Mouse (Mus musculus): ENCODE results near the gene Gm26558. TPM values are rescaled to one million over a fixed set of nuclear protein-coding genes. Genes with fewer than 3 reads are reported as not detected.

Gm26558 gene
- total and polyA plus RNA-seq, 2 experiments from 2014 or later = 1.7 to 8.2 TPM

GRCm38 (mm10) chr2:70701571-70701970 lies 39.7 kb upstream of the Gm26558 start:
- ATAC-seq (ENCODE audit: insufficient read depth, low read depth) = no peak; the same call in 1 of the 2 replicates
- TF ChIP-seq CTCF (IDR thresholded peaks at IDR 0.05; ENCODE audit: low read depth) (no peak), EP300 (IDR thresholded peaks at IDR 0.05; ENCODE audit: low read depth) (no peak)
- no peak for DNase-seq (ENCODE audit: low spot score)
- 48% methylated on average over 9 of the region's 9 CpGs for WGBS
- Histone ChIP-seq H3K4me1 (ENCODE audit: control insufficient read depth, insufficient read depth) (0 out of 2 replicates have a peak, but pooled peaks cover 4% of the 10 kb centered on the region), H3K9ac (replicated peaks; ENCODE audit: low read depth, low read length) (no peak overlapping the region), H3K4me3 (ENCODE audit: low read depth, low read length) (no peak overlapping the region), H3K36me3 (replicated peaks; ENCODE audit: control insufficient read depth, insufficient read depth, low read length) (no peaks in the 10 kb centered on the region; the same call in 1 of the 2 replicates), H3K4me2 (ENCODE audit: low read depth, low read length) (no peak overlapping the region), H3K27ac (ENCODE audit: low read depth) (no peak overlapping the region), H3K9me3 (replicated peaks; ENCODE audit: control insufficient read depth, low read length) (no peaks in the 10 kb centered on the region), H3K27me3 (ENCODE audit: control insufficient read depth, insufficient read depth, low read length) (no peaks in the 10 kb centered on the region)

- no peaks in the 10 kb centered on the region for H3K9me3 ChIP-seq (replicated peaks; ENCODE audit: control insufficient read depth, low read length)
- no peak overlapping the region for H3K4me3 ChIP-seq (ENCODE audit: low read depth, low read length)
- no peak overlapping the region for H3K27ac ChIP-seq (ENCODE audit: low read depth)
- no peak for ATAC-seq (ENCODE audit: insufficient read depth, low read depth)
- no peak overlapping the region for H3K4me2 ChIP-seq (ENCODE audit: low read depth, low read length)
- 0 out of 2 replicates have a peak, but pooled peaks cover 4% of the 10 kb centered on the region for H3K4me1 ChIP-seq (ENCODE audit: control insufficient read depth, insufficient read depth)
- DNase-seq (ENCODE audit: low spot score) = no peak
- TF ChIP-seq CTCF (IDR thresholded peaks at IDR 0.05; ENCODE audit: low read depth) (no peak), EP300 (IDR thresholded peaks at IDR 0.05; ENCODE audit: low read depth) (no peak)
- H3K36me3 ChIP-seq (replicated peaks; ENCODE audit: control insufficient read depth, insufficient read depth, low read length) = no peaks in the 10 kb centered on the region; the same call in 1 of the 2 replicates
- WGBS = 87% methylated on average over 3 of the region's 3 CpGs
- no peak overlapping the region for H3K9ac ChIP-seq (replicated peaks; ENCODE audit: low read depth, low read length)
- H3K27me3 ChIP-seq (ENCODE audit: control insufficient read depth, insufficient read depth, low read length) = no peaks in the 10 kb centered on the region
Measured at GRCm38 (mm10) chr2:70700851-70701250, 38.9 kb upstream of the Gm26558 start.

- H3K4me2 ChIP-seq (ENCODE audit: low read depth, low read length) = no peak overlapping the region
- no peak overlapping the region for H3K9ac ChIP-seq (replicated peaks; ENCODE audit: low read depth, low read length)
- DNase-seq (ENCODE audit: low spot score) (no peak), ATAC-seq (ENCODE audit: insufficient read depth, low read depth) (no peak)
- WGBS = 90% methylated on average over 10 of the region's 10 CpGs
- no peaks in the 10 kb centered on the region for H3K4me1 ChIP-seq (ENCODE audit: control insufficient read depth, insufficient read depth)
- peaks cover 21% of the 10 kb centered on the region for H3K36me3 ChIP-seq (replicated peaks; ENCODE audit: control insufficient read depth, insufficient read depth, low read length)
- no peaks in the 10 kb centered on the region for H3K9me3 ChIP-seq (replicated peaks; ENCODE audit: control insufficient read depth, low read length)
- no peak overlapping the region for H3K4me3 ChIP-seq (ENCODE audit: low read depth, low read length)
- no peak for TF ChIP-seq CTCF (IDR thresholded peaks at IDR 0.05; ENCODE audit: low read depth)
- TF ChIP-seq EP300 (IDR thresholded peaks at IDR 0.05; ENCODE audit: low read depth) = no peak
- H3K27ac ChIP-seq (ENCODE audit: low read depth) = no peak overlapping the region
- H3K27me3 ChIP-seq (ENCODE audit: control insufficient read depth, insufficient read depth, low read length) = no peaks in the 10 kb centered on the region
Measured at GRCm38 (mm10) chr2:70695712-70696111, 33.8 kb upstream of the Gm26558 start.

GRCm38 (mm10) chr2:70690195-70690594 lies 28.3 kb upstream of the Gm26558 start:
- H3K4me3 ChIP-seq (ENCODE audit: low read depth, low read length) = no peak overlapping the region
- H3K36me3 ChIP-seq (replicated peaks; ENCODE audit: control insufficient read depth, insufficient read depth, low read length) = peaks cover 76% of the 10 kb centered on the region
- TF ChIP-seq CTCF (IDR thresholded peaks at IDR 0.05; ENCODE audit: low read depth) (no peak), EP300 (IDR thresholded peaks at IDR 0.05; ENCODE audit: low read depth) (no peak)
- H3K27ac ChIP-seq (ENCODE audit: low read depth) = no peak overlapping the region
- no peak overlapping the region for H3K9ac ChIP-seq (replicated peaks; ENCODE audit: low read depth, low read length)
- H3K4me1 ChIP-seq (ENCODE audit: control insufficient read depth, insufficient read depth) = no peaks in the 10 kb centered on the region
- no peak for DNase-seq (ENCODE audit: low spot score)
- H3K27me3 ChIP-seq (ENCODE audit: control insufficient read depth, insufficient read depth, low read length) = no peaks in the 10 kb centered on the region
- no peak; the same call in 1 of the 2 replicates for ATAC-seq (ENCODE audit: insufficient read depth, low read depth)
- 73% methylated on average over 11 of the region's 11 CpGs for WGBS
- H3K9me3 ChIP-seq (replicated peaks; ENCODE audit: control insufficient read depth, low read length) = no peaks in the 10 kb centered on the region
- H3K4me2 ChIP-seq (ENCODE audit: low read depth, low read length) = no peak overlapping the region

DNA sequence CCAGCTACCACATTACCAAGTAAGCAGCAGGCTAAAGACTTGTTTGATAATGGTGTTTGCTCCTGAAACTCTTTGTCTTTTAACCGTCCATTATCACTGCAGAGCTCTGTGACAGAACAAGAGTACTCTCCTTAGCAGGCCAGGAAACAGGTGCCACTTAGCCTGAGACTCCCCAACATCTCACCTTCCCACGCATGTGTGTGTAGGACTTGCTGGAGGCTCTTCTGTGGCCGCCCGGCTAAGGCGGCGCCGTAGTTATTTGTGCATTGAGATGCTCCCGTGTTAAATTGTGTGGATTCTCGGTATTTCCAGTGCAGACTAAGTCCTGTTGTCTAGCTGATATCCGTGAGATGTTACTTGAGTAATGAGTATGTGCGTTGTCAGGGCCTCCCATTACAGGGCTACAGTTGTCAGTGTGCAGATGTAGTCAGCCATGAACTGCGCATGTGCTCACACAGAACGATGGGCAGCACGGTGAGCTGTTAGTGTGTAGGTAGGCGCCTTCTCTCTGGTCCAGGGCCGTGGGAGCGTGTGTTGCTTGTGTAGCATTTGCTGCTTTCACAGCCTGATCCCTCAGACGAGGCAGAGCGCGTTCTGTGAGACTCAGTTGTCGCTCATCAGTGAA lies 26.7 kb upstream of the Gm26558 start:
- H3K36me3 ChIP-seq (replicated peaks; ENCODE audit: control insufficient read depth, insufficient read depth, low read length) = peaks cover 93% of the 10 kb centered on the region
- no peak for ATAC-seq (ENCODE audit: insufficient read depth, low read depth)
- H3K4me1 ChIP-seq (ENCODE audit: control insufficient read depth, insufficient read depth) = no peaks in the 10 kb centered on the region

GRCm38 (mm10) chr2:70682324-70682723 lies 20.4 kb upstream of the Gm26558 start:
- Histone ChIP-seq H3K9ac (replicated peaks; ENCODE audit: low read depth, low read length) (no peak overlapping the region), H3K27me3 (ENCODE audit: control insufficient read depth, insufficient read depth, low read length) (no peaks in the 10 kb centered on the region), H3K27ac (ENCODE audit: low read depth) (no peak overlapping the region), H3K4me1 (ENCODE audit: control insufficient read depth, insufficient read depth) (no peaks in the 10 kb centered on the region), H3K4me2 (ENCODE audit: low read depth, low read length) (no peak overlapping the region), H3K4me3 (ENCODE audit: low read depth, low read length) (no peak overlapping the region), H3K9me3 (replicated peaks; ENCODE audit: control insufficient read depth, low read length) (no peaks in the 10 kb centered on the region), H3K36me3 (replicated peaks; ENCODE audit: control insufficient read depth, insufficient read depth, low read length) (peaks cover 97% of the 10 kb centered on the region)
- ATAC-seq (ENCODE audit: insufficient read depth, low read depth) (no peak), DNase-seq (ENCODE audit: low spot score) (no peak)
- 78% methylated on average over 2 of the region's 2 CpGs for WGBS
- no peak for TF ChIP-seq CTCF (IDR thresholded peaks at IDR 0.05; ENCODE audit: low read depth)
- no peak for TF ChIP-seq EP300 (IDR thresholded peaks at IDR 0.05; ENCODE audit: low read depth)

More for the DNA sequence above, 26.7 kb upstream of the Gm26558 start:
- no peak for DNase-seq (ENCODE audit: low spot score)
- H3K9me3 ChIP-seq (replicated peaks; ENCODE audit: control insufficient read depth, low read length) = no peaks in the 10 kb centered on the region
- no peak overlapping the region for H3K4me3 ChIP-seq (ENCODE audit: low read depth, low read length)
- no peak overlapping the region for H3K9ac ChIP-seq (replicated peaks; ENCODE audit: low read depth, low read length)
- no peaks in the 10 kb centered on the region for H3K27me3 ChIP-seq (ENCODE audit: control insufficient read depth, insufficient read depth, low read length)
- H3K27ac ChIP-seq (ENCODE audit: low read depth) = no peak overlapping the region
- WGBS = 95% methylated on average over 21 of the region's 21 CpGs
- TF ChIP-seq EP300 (IDR thresholded peaks at IDR 0.05; ENCODE audit: low read depth) (no peak), CTCF (IDR thresholded peaks at IDR 0.05; ENCODE audit: low read depth) (no peak)
- no peak overlapping the region for H3K4me2 ChIP-seq (ENCODE audit: low read depth, low read length)

All from heart, postnatal 0 days (tissue).